Mouse (Mus musculus) ovary, postnatal 14 days (tissue): ENCODE measurements around the gene Gm3676.
"Not testable (repeated sequence)": the region's sequence is repeated elsewhere in the genome, so short reads cannot be mapped to it uniquely, and the experiment has no call there.

Source experiments
- DNase-seq: peaks from one replicate; pipeline ENCODE4 v3.0.0; 2022; ENCODE audit warnings: low spot score

Gene Gm3676

DNA sequence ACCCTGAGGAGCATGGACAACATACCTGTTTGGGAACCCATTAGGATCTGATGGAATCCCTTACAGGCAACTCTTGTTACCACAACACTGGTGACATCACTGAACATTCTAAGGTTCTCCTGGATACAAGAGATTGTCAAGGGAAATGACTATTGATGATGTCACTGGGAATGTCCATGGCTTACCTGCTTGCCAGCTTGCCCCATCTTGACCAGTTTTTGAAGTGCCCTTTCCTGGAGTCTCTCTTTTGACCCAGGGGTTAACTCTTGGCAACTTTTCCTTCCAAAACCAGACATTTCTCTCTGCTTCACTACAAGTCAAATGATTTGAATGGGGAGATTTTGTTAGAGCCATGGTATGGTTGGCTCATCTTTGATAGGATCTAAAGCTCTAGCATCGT lies at the start of gene Gm3676:
Gm3676 (minus strand) TSS at position 101 of the 400 bp plus-strand sequence.
- DNase-seq: not testable (repeated sequence)

DNA sequence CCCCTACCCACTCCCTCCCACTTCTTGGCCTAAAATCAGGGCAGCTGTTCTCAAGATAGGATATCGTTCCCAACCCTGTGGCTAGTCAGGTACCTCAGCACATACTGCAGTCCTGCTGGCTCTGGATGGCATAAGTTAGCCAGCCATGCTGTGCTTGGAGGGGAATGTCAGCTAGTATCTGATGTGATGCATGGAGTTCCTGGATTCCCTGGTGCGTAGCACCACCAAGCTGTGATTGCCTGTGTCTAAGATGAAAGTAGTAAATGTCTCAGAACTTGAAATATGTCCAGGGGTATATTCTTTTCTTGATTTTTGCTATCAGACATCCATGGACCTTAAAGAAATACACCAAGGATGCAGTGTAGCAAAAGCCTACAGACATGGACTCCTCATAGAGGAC lies 1.9 kb upstream of the Gm3676 start:
- DNase-seq: not testable (repeated sequence)

DNA sequence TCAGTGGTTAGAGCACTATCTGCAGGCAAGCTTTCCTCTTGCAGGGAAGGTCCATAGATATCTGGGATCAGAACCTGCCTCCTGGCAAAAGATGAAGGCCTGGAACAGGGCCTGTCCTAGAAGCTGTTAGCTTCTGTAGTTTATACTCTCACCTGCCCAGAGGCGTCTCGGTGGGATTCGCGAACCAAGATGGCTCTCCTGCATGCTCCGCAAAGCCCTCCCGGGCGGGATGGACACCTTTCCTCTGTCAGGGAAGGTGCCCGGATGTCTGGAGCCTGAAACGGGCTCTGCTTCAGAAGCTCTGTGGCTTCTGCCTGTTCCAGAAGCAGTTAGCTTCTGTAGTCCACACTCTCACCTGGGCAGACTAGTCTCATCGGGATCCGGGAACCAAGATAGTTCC lies 16.1 kb downstream of the Gm3676 start:
- DNase-seq: not testable (repeated sequence)

DNA sequence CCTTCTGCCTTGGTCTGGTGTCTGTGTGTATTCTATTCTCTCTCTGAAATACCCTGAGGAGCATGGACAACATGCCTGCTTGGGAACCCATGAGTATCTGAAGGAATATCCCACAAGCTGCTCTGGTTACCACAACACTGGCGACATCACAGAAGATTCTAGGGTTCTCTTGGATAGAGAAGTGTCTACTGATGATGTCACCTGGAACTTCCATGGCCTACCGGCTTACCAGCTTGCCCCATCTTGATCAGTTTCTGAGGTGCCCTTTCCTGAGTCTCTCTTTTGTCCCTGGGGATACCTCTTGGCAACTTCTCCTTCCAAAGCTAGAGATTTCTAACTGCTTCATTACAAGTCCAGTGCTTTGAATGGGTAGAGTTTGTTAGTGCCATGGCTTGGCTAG lies 21.8 kb downstream of the Gm3676 start, which contains the start of gene Gm3072:
Gm3072 (minus strand) TSS at position 101 of the 400 bp plus-strand sequence.
- DNase-seq: not testable (repeated sequence)

DNA sequence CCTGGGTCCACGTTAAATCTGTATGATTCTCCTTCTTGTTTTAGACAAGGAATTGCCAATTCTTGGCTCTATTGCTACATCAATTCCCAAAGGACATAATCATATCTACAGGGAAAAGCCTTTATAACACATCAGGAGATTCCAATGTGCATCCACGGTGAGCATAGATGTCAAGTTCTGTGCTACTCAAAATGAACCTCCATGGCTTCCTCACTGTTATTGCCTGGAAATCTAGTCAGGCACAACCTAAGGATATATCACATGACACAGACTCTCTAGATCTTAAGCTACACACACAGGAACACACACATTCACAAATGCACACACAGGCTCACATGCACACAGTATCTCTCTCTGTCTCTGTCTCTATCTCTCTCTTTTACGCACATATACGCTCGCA lies 23.8 kb downstream of the Gm3676 start:
- DNase-seq: not testable (repeated sequence)

DNA sequence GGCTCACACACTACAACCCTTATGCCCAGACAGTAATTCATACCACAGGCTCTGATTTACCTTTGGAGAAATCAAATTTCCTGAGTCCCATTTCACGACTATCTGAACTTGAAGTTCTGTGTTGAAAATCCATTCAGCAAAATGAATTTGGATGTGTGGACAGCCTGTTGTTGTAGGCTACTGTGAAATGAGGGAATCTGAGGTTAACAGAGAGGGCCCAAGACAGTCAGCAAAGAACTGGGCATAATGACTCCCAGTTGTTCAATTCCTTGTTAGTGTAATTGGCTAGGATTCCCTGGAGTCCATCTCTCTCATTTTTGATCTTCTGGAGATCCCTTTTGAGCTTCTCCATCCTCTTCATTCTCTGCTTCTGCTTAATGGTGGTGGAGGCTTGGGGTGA lies 35.6 kb downstream of the Gm3676 start:
- not testable (repeated sequence) for DNase-seq

DNA sequence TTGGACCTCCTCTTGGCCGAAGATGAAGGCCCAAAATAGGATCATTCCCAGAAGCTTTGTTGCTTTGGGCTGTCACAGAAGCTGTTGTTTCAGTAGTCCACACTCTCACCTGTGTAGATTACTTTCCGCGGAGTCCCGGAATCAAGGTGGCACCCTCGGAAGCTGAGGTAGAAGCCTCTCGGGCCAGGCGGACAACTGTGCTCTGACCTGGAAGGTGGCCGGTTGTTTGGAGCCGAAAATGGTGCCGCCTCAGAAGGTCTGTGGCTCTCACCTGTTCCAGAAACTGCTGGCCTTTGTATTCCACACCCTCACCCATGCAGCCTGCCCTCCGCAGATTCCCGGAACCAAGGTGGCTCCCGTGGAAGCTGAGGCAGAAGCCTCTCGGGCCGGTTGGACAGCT lies 45.4 kb downstream of the Gm3676 start:
- not testable (repeated sequence) for DNase-seq
